Mouse (Mus musculus) kidney, embryonic 16.5 days (tissue): ENCODE data around the gene Ccdc122. TPM values are rescaled to one million over a fixed set of nuclear protein-coding genes. Genes with fewer than 3 reads are reported as not detected.
"Not testable (repeated sequence)": the region's sequence is repeated elsewhere in the genome, so short reads cannot be mapped to it uniquely, and the experiment has no call there.

Source experiments
- ATAC-seq: fragments of 200-750 bp; cut with Nextera tagmentation; 2 replicates; pipeline ENCODE4 v1.8.0; 2017; ENCODE audit warnings: moderate TSS enrichment; ENCODE audit not compliant: low FRiP score, low TSS enrichment
- H3K27ac ChIP-seq: fragments of 300-500 bp; sonication (generic); 2 replicates; pipeline ENCODE4 v1.5.1; 2014; ENCODE audit warnings: low read length
- H3K27me3 ChIP-seq: fragments of 300-500 bp; sonication (generic); 2 replicates; pipeline ENCODE4 v1.6.1; 2014; ENCODE audit warnings: low read length, control low read depth, mixed read lengths; ENCODE audit not compliant: insufficient read depth
- H3K36me3 ChIP-seq: fragments of 300-500 bp; sonication (generic); 2 replicates; pipeline ENCODE4 v1.6.1; 2014; ENCODE audit warnings: low read length, control low read depth, mixed read lengths; ENCODE audit not compliant: insufficient read depth
- H3K4me1 ChIP-seq: fragments of 300-500 bp; sonication (generic); 2 replicates; pipeline ENCODE4 v1.6.1; 2014; ENCODE audit warnings: low read length, control low read depth, mixed read lengths; ENCODE audit not compliant: insufficient read depth
- H3K4me2 ChIP-seq: fragments of 300-500 bp; sonication (generic); replicated peaks from 2 replicates; pipeline ENCODE4 v1.6.1; 2014; ENCODE audit warnings: low read depth, low read length
- H3K4me3 ChIP-seq: fragments of 300-500 bp; sonication (generic); 2 replicates; pipeline ENCODE4 v1.5.1; 2014; ENCODE audit warnings: mild to moderate bottlenecking, low read length
- H3K9ac ChIP-seq: fragments of 300-500 bp; sonication (generic); replicated peaks from 2 replicates; pipeline ENCODE4 v1.6.1; 2014; ENCODE audit warnings: low read length
- H3K9me3 ChIP-seq: fragments of 300-500 bp; sonication (generic); 2 replicates; pipeline ENCODE4 v1.6.1; 2016; ENCODE audit warnings: low read length, control low read depth
- WGBS: fragments of 180-500 bp; shearing (Covaris S2); extraction: QIAGEN DNeasy Blood & Tissue Kit; methylation state at CpG from one replicate; pipeline ENCODE4 v1.1.7; 2014; 5-methylcytosine and 5-hydroxymethylcytosine counted together
- polyA plus RNA-seq: library from polyadenylated mRNA; unstranded; fragments of >200 nt; fragmentation: Nextera tagmentation; extraction: Ambion mirVana; gene quantifications from 2 replicates; pipeline ENCODE4 v1.2.1, GENCODE M21; 2015

The Ccdc122 gene
- polyA plus RNA-seq, 1 experiment from 2014 or later = 2.2 TPM

- no peaks in the 10 kb centered on the region for H3K36me3 ChIP-seq
- 86% methylated on average over 1 of the region's 1 CpGs for WGBS
- no peak overlapping the region for H3K9ac ChIP-seq
- no peak for ATAC-seq
- no peaks in the 10 kb centered on the region for H3K27me3 ChIP-seq
- H3K27ac ChIP-seq = no peak overlapping the region
- no peaks in the 10 kb centered on the region for H3K4me1 ChIP-seq
- no peaks in the 10 kb centered on the region for H3K9me3 ChIP-seq
- no peak overlapping the region for H3K4me2 ChIP-seq
- H3K4me3 ChIP-seq = no peak overlapping the region
These were observed 32.8 kb downstream of the Ccdc122 start for GRCm38 (mm10) chr14:77069361-77069760.

- no peaks in the 10 kb centered on the region for H3K36me3 ChIP-seq
- H3K4me1 ChIP-seq = no peaks in the 10 kb centered on the region
- H3K27me3 ChIP-seq = no peaks in the 10 kb centered on the region
- no peak overlapping the region for H3K9ac ChIP-seq
- H3K4me3 ChIP-seq = no peak overlapping the region
- no peaks in the 10 kb centered on the region for H3K9me3 ChIP-seq
- 92% methylated on average over 5 of the region's 5 CpGs for WGBS
- no peak overlapping the region for H3K27ac ChIP-seq
- ATAC-seq = no peak
- H3K4me2 ChIP-seq = no peak overlapping the region
These were observed 44.7 kb downstream of the Ccdc122 start for GRCm38 (mm10) chr14:77081248-77081647.

- no peak overlapping the region for H3K27ac ChIP-seq
- 61% methylated on average over 2 of the region's 2 CpGs for WGBS
- no peak overlapping the region for H3K4me3 ChIP-seq
- no peaks in the 10 kb centered on the region for H3K4me1 ChIP-seq
- ATAC-seq = no peak
- H3K9ac ChIP-seq = no peak overlapping the region
- H3K36me3 ChIP-seq = no peaks in the 10 kb centered on the region
- no peak overlapping the region for H3K4me2 ChIP-seq
- no peaks in the 10 kb centered on the region for H3K9me3 ChIP-seq
- no peaks in the 10 kb centered on the region for H3K27me3 ChIP-seq
These were observed 63.7 kb downstream of the Ccdc122 start for GRCm38 (mm10) chr14:77100285-77100684.

- not testable (repeated sequence) for H3K4me2 ChIP-seq, H3K27me3 ChIP-seq, ATAC-seq, H3K36me3 ChIP-seq, H3K9ac ChIP-seq, H3K4me3 ChIP-seq, H3K27ac ChIP-seq, H3K9me3 ChIP-seq, H3K4me1 ChIP-seq
- 88% methylated on average over 5 of the region's 5 CpGs for WGBS
These were observed 74.0 kb downstream of the Ccdc122 start for GRCm38 (mm10) chr14:77110622-77111021.

GRCm38 (mm10) chr14:77130612-77131011 lies 94.0 kb downstream of the Ccdc122 start:
- Histone ChIP-seq H3K4me2 (no peak overlapping the region), H3K9ac (no peak overlapping the region), H3K4me1 (no peaks in the 10 kb centered on the region), H3K36me3 (no peaks in the 10 kb centered on the region), H3K9me3 (no peaks in the 10 kb centered on the region), H3K27ac (no peak overlapping the region), H3K27me3 (no peaks in the 10 kb centered on the region), H3K4me3 (no peak overlapping the region)
- WGBS = 89% methylated on average over 5 of the region's 5 CpGs
- ATAC-seq = no peak

- Histone ChIP-seq H3K9me3 (no peaks in the 10 kb centered on the region), H3K4me3 (no peak overlapping the region), H3K36me3 (no peaks in the 10 kb centered on the region), H3K4me2 (no peak overlapping the region), H3K27ac (no peak overlapping the region), H3K27me3 (no peaks in the 10 kb centered on the region), H3K9ac (no peak overlapping the region), H3K4me1 (no peaks in the 10 kb centered on the region)
- no peak for ATAC-seq
- WGBS = 58% methylated on average over 6 of the region's 6 CpGs
These were observed 100.4 kb downstream of the Ccdc122 start for GRCm38 (mm10) chr14:77136936-77137335.

- no peak for ATAC-seq
- H3K4me3 ChIP-seq = no peak overlapping the region
- no peaks in the 10 kb centered on the region for H3K9me3 ChIP-seq
- no peak overlapping the region for H3K27ac ChIP-seq
- no peak overlapping the region for H3K9ac ChIP-seq
- no peaks in the 10 kb centered on the region for H3K36me3 ChIP-seq
- WGBS = 30% methylated on average over 17 of the region's 17 CpGs
- H3K27me3 ChIP-seq = no peaks in the 10 kb centered on the region
- no peaks in the 10 kb centered on the region for H3K4me1 ChIP-seq
- H3K4me2 ChIP-seq = no peak overlapping the region
These were observed 105.0 kb downstream of the Ccdc122 start for GRCm38 (mm10) chr14:77141324-77142282.

- Histone ChIP-seq H3K4me1 (no peaks in the 10 kb centered on the region), H3K4me3 (no peak overlapping the region), H3K9ac (no peak overlapping the region), H3K4me2 (no peak overlapping the region), H3K9me3 (0 out of 2 replicates have a peak, but pooled peaks cover 3% of the 10 kb centered on the region), H3K27ac (no peak overlapping the region), H3K27me3 (no peaks in the 10 kb centered on the region), H3K36me3 (no peaks in the 10 kb centered on the region)
- WGBS = 84% methylated on average over 4 of the region's 4 CpGs
- no peak for ATAC-seq
These were observed 108.5 kb downstream of the Ccdc122 start for GRCm38 (mm10) chr14:77145103-77145502.

GRCm38 (mm10) chr14:77147635-77148034 lies 111.1 kb downstream of the Ccdc122 start:
- Histone ChIP-seq H3K4me2 (no peak overlapping the region), H3K27me3 (no peaks in the 10 kb centered on the region), H3K4me3 (no peak overlapping the region), H3K9me3 (0 out of 2 replicates have a peak, but pooled peaks cover 3% of the 10 kb centered on the region), H3K4me1 (no peaks in the 10 kb centered on the region), H3K36me3 (no peaks in the 10 kb centered on the region), H3K9ac (no peak overlapping the region), H3K27ac (no peak overlapping the region)
- 90% methylated on average over 1 of the region's 1 CpGs for WGBS
- no peak for ATAC-seq

GRCm38 (mm10) chr14:77150556-77150955 lies 114.0 kb downstream of the Ccdc122 start:
- ATAC-seq = peak; percentile 42; the same call in 1 of the 2 replicates
- Histone ChIP-seq H3K27me3 (peaks cover 9% of the 10 kb centered on the region; the same call in 1 of the 2 replicates), H3K4me2 (no peak overlapping the region), H3K9ac (no peak overlapping the region), H3K4me1 (no peaks in the 10 kb centered on the region), H3K9me3 (0 out of 2 replicates have a peak, but pooled peaks cover 3% of the 10 kb centered on the region), H3K4me3 (no peak overlapping the region), H3K36me3 (no peaks in the 10 kb centered on the region), H3K27ac (no peak overlapping the region)
- 69% methylated on average over 6 of the region's 6 CpGs for WGBS
